Mouse (Mus musculus): Measurements from ENCODE around the gene Myoz1.

GRCm38 (mm10) chr14:20695761-20696520 is 39.6 kb upstream of the Myoz1 start:
- TF ChIP-seq TAL1 (IDR thresholded peaks at IDR 0.05; ENCODE audit: low read length) = no peak
- no peak for TF ChIP-seq GATA1 (IDR thresholded peaks at IDR 0.05; ENCODE audit: low read length)
